Mouse (Mus musculus) embryo, embryonic 9.5 days (tissue): Measurements from ENCODE around the gene Cela1.
A peak's percentile ranks its signal among the peaks of the same experiment; 100 is the strongest.

Experiments used
- DNase-seq: peaks from one replicate; pipeline ENCODE4 v3.0.0-alpha.2; 2017; ENCODE audit errors: extremely low spot score

Gene Cela1

GRCm38 (mm10) chr15:100670833-100671232 is 16.9 kb downstream of the Cela1 start:
- no peak for DNase-seq

DNA sequence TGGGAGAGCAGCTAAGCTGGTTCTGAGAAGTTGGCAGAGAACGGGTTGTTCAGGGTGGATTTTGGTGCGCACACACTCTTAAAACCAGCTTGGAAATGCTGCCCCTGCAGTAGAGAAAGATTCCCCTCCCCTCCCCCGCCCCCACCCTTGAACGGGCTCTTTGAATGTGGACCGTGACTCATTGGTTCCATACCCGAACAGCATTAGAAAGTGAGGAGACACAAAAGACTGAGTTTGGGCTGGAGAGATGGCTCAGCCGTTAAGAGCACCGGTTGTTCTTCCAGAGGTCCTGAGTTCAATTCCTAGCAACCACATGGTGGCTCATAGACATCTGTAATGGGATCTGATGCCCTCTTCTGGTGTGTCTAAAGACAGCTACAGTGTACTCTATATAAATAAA is 17.7 kb downstream of the Cela1 start:
- DNase-seq: no peak

DNA sequence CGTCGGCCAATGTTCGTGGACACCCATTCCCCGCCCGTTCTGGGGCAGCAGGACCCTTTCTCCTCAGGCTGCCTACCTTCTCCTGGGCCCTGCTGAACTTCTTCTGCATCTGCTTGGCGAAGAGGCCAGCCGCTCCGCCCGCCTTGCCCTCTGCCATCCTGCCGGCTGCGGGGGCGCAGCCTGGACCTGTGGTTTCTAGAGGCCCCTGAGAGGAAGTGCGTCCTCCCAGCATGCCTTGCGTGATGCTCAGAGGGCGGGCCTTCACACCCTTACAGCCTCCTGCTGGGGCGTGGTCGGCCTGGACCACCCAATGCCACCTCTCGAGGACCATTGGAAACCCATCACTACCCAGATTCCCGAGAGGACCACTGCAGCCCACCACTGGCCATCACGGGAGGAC is 18.4 kb downstream of the Cela1 start, which contains the start of gene Bin2:
Bin2 (minus strand) TSS at position 217 of the 400 bp plus-strand sequence.
- no peak for DNase-seq

- no peak for DNase-seq
Observed at GRCm38 (mm10) chr15:100667871-100668545, 19.7 kb downstream of the Cela1 start.

DNA sequence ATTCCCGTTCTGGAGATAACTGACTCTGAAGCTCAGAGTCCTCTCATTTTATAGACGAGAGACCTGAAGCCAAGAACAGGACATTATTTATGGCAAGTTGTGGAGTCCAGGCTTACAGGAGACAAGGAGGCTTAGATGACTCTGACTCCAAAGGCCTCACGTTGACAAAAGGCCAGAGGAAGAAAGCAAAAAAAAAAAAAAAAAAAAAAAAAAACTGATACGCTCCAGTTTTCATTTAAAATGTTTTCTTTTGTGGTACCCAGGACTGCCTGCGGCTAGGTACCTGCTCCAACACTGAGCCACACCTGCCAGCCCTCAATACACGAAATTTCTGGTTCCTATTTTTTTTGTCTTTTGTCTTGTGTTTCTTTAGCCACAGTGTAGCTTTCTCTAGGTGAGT is 20.3 kb downstream of the Cela1 start:
- no peak for DNase-seq

DNA sequence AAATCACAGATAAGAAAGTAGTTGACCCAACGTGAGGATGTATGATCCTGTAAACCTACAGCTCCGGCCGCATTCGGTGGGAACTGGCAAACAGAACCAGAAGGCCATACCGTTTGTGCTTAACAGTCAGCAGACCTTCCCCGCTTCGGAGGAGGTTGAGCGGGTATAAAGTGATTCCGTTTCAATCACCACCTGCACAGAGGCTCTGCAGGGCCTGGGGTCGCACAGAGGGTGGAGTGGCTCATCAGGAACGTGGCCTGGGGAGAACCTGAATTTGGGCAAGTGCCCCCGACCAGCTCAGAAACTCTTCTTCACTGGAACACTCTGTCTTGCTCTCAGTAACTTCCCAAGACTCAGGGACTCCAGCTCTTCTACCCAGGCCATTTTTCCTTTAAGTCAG is 20.9 kb downstream of the Cela1 start:
- no peak for DNase-seq

- peak; percentile 25 for DNase-seq
Observed at GRCm38 (mm10) chr15:100666219-100666696, 21.5 kb downstream of the Cela1 start.

GRCm38 (mm10) chr15:100665411-100666218 is 22.1 kb downstream of the Cela1 start:
- DNase-seq: no peak

DNA sequence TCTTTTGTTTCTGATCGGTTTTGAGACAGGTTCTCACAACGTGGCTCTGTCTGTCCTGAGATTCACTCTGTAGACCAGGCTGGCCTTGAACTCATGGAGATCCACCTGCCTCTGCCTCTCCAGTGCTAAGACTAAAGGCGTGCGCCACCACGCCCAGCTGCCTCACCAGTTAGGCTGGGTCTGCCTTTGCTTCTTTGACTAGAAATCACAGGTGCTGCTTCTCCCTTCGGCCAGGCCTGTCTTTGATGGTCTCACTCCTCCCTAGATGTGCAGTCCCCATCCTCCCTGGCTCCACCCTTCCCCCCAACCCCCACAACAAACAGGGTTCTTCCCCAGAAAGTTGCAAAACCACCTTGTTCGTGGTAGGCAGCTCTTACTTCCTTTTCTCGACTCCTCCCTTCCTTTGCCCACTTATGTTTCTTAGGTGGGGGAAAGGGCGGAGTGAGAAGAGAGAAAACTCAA is 22.9 kb downstream of the Cela1 start:
- DNase-seq: no peak

DNA sequence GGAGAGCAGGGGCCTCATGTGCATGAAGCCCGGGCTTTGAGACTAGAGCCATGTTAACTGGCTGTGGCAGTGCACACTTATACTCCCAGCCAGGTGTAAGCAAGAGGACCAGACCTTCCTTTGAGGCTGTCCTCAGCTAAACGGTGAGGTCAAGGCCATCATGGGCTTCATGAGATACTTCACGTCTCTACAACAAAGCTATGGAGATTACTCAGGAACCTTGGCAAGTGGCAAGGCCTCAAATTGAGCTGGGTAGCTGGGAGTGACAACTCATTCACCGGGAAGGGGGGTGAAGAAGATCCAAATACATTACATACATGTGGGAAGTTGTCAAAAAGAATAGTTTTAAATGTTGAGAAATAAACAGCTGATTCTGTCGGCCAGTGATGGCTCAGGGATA is 26.9 kb downstream of the Cela1 start:
- no peak for DNase-seq

DNA sequence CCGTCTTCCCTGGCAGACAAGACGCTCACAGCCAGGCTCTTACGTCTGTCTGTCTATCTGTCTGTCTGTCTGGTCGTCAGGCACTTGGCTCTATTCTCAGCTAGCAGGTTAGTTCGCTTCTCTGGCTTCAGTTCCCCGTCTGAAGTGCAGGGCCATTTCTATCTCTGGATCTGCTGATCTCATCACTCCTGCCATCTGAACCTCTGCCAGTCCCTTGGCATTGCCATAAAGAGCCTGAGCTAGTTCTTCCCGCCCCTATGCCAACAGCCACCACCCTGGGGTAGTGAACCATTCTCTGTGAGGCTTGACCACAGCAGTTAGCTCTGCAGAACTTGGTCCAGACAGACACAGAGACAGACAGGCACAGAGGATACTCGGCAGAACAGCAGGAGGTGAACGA is 27.4 kb downstream of the Cela1 start:
- DNase-seq: no peak

- DNase-seq: no peak
Observed at GRCm38 (mm10) chr15:100655201-100655600, 32.5 kb downstream of the Cela1 start.

GRCm38 (mm10) chr15:100654271-100654670 is 33.5 kb downstream of the Cela1 start:
- no peak for DNase-seq

- no peak for DNase-seq
Observed at GRCm38 (mm10) chr15:100651610-100652009, 36.1 kb downstream of the Cela1 start.

DNA sequence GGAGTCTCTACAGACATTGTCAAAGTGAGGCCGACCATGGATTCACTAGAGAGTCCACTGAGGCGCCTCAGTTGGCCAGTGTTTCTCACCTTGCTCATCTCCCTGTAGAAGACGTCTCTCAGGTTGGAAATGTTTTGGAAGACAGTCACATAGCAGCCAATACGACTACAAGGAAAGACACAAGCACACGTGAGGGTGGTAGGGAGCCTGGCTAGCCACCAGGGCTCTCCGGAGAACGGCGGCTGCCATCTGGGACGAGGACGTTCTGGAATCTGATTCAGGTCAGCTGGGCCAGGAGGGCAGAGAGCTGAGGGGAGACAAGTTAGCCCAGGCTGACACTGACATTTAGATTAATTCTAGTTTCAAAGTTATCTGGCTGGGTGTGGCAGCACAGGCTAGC is 37.6 kb downstream of the Cela1 start:
- DNase-seq: no peak

- no peak for DNase-seq
Observed at GRCm38 (mm10) chr15:100646161-100646560, 41.6 kb downstream of the Cela1 start.

GRCm38 (mm10) chr15:100642451-100642850 is 45.3 kb downstream of the Cela1 start:
- no peak for DNase-seq

DNA sequence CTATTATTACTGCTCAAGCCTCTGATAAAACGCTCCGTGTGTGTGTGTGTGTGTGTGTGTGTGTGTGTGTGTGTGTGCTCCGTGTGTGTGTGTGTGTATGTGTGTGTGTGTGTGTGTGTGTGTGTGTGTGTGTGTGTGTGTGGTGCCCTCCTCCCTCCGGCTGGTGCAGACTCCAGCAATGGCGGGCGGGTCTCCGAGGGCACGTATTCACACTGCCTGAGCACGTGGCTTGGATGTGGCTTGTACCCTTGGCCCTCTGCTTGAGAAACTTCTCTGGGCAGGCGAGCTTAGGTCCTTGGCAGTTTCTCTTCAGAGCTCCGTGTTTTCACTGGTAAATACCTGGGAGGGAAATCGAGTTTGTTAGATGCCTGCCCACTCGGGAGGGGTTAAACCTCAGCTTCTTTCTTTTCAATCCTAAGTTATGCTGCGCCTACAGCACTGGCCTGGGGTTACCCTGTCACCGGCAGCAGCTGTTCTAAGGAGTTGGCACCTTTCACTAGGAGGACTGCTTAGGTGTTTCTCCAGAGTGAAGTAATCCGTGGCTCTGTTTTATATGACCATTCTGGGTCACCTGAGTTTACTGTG is 46.4 kb downstream of the Cela1 start:
- DNase-seq: no peak

GRCm38 (mm10) chr15:100639972-100640750 is 47.6 kb downstream of the Cela1 start:
- DNase-seq: no peak

DNA sequence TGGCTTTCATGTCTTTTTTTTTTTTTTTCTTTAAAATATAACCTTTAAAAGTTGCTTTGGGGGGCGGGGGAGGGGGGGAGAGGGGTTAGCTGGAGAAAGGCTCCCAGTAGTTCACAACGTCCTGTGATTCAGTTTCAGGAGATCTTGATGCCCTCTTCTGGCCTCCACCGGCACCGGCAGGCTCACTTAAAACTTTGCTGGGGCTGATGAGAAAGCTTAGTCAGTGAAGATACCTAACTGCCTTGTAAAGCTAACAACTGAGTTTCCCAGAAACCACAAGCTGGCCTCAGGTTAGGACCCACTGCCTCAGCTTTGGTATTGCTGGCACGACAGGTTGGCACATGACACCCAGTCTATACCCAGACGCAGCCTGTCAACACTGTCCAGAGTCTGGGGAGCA is 50.1 kb downstream of the Cela1 start:
- no peak for DNase-seq

DNA sequence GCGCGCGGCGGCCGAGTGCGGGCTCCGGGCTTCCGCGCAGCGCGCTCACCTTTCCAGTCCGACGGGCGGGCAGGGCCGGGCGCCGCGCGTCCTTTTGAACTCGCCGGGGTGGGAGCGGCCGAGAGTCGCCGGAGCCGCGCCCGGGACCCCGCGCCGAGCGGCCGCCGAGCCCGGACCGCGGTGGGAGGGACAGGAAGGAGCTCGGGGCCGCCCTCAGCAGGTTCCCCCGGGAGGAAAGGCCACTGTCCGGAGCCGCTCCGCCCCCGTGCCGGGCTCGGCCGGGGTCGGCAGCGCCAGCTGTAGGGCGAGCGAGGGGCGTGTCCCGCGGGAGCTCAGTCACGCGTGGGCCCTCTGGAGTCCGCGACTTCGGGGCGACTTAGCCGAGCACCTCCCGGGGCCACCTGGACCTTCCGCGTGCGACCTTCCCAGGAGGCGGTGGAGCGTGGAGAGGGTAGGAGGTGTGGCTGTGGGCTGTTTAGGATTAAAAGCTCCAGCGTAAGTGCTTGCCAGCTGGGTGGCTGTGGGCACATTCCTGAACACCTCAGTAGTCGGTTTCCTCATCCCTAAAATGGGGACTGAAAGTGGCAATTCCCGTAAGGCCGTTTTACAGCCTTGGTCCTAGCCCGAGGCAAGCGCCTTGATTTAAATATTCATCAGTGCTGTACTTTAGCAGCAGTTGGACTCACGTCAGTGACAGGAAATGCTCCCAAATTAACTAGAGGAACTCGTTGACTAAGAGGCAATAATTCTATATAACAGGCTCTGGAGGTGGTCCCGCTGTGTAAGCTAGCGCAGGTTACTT is 50.8 kb downstream of the Cela1 start, which contains the start of gene Smagp:
Smagp (minus strand) TSS at position 241 of the 802 bp plus-strand sequence.
- DNase-seq: peak; percentile 37
